Mouse (Mus musculus): ENCODE measurements around the gene Tuba3b. TPM values are rescaled to one million over a fixed set of nuclear protein-coding genes. Genes with fewer than 3 reads are reported as not detected.

The Tuba3b gene
- polyA plus RNA-seq, 1 experiment, result not detected

DNA sequence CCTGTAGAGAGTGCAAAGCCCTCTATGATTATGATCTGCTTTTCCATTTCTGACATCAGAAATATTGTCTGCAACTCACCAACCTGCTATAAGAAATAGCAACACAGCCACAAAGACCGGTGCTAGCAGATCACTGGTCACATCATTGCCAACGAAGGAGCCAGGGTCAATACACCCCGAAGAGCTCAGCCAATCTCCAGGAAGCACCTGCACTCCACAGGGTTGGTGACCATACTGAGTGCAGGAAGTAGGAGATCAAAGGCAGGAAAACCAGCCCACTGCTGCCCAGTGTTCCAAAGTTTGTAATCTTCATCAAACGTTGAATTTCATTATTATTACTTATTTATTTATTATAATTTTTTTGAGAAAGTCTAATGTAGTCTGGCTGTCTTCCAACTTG is 10.9 kb upstream of the Tuba3b start:
- Histone ChIP-seq H3K4me3 (replicated peaks) (no peak overlapping the region), H3K27me3 (replicated peaks) (peaks cover 5% of the 10 kb centered on the region), H3K4me1 (peaks cover 3% of the 10 kb centered on the region), H3K9me3 (no peaks in the 10 kb centered on the region), H3K36me3 (replicated peaks; ENCODE audit: low read length) (no peaks in the 10 kb centered on the region)
- TF ChIP-seq GATA1 (IDR thresholded peaks at IDR 0.05; ENCODE audit: borderline replicate concordance, low read length) (no peak), FLI1 (IDR thresholded peaks at IDR 0.05; ENCODE audit: low read length) (no peak)

DNA sequence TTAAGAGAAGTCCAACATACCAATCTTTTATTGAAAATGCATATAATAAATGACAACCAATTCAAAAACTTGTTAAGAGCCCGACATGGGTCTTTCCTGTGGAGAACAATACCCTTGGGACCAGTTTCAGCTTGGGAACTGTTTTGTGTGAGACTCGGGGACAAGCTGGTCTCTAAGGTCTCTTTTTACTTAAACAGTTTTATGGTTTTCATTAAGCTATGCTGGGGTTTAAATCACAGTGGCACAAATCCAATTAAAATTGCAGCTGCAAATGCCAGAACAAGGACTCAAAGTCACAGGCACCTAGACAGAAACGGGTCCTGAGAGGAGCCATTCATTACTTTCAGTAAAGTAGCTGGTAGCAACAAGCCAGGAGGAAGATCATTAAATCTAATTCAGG is 10.4 kb upstream of the Tuba3b start:
- H3K4me3 ChIP-seq (replicated peaks), result no peak overlapping the region
- peaks cover 5% of the 10 kb centered on the region for H3K27me3 ChIP-seq (replicated peaks)
- peaks cover 3% of the 10 kb centered on the region; the same call in 1 of the 2 replicates for H3K9me3 ChIP-seq
- H3K36me3 ChIP-seq (replicated peaks; ENCODE audit: low read length), result no peaks in the 10 kb centered on the region
- H3K4me1 ChIP-seq, result peaks cover 3% of the 10 kb centered on the region
- TF ChIP-seq FLI1 (IDR thresholded peaks at IDR 0.05; ENCODE audit: low read length), result no peak
- TF ChIP-seq GATA1 (IDR thresholded peaks at IDR 0.05; ENCODE audit: borderline replicate concordance, low read length), result no peak

- Histone ChIP-seq H3K4me3 (replicated peaks) (no peak overlapping the region), H3K27me3 (replicated peaks) (peaks cover 2% of the 10 kb centered on the region), H3K9me3 (peaks cover 4% of the 10 kb centered on the region; the same call in 1 of the 2 replicates), H3K4me1 (peaks cover 3% of the 10 kb centered on the region), H3K36me3 (replicated peaks; ENCODE audit: low read length) (no peaks in the 10 kb centered on the region)
- TF ChIP-seq FLI1 (IDR thresholded peaks at IDR 0.05; ENCODE audit: low read length) (no peak), GATA1 (IDR thresholded peaks at IDR 0.05; ENCODE audit: borderline replicate concordance, low read length) (no peak)
Measured at GRCm38 (mm10) chr6:145607746-145608145, 7.8 kb upstream of the Tuba3b start.

- Histone ChIP-seq H3K9me3 (peaks cover 4% of the 10 kb centered on the region; the same call in 1 of the 2 replicates), H3K27me3 (replicated peaks) (peaks cover 2% of the 10 kb centered on the region), H3K4me3 (replicated peaks) (no peak overlapping the region), H3K4me1 (peaks cover 3% of the 10 kb centered on the region), H3K36me3 (replicated peaks; ENCODE audit: low read length) (no peaks in the 10 kb centered on the region)
- TF ChIP-seq FLI1 (IDR thresholded peaks at IDR 0.05; ENCODE audit: low read length) (no peak), GATA1 (IDR thresholded peaks at IDR 0.05; ENCODE audit: borderline replicate concordance, low read length) (no peak)
Measured at GRCm38 (mm10) chr6:145608693-145609092, 6.9 kb upstream of the Tuba3b start.

DNA sequence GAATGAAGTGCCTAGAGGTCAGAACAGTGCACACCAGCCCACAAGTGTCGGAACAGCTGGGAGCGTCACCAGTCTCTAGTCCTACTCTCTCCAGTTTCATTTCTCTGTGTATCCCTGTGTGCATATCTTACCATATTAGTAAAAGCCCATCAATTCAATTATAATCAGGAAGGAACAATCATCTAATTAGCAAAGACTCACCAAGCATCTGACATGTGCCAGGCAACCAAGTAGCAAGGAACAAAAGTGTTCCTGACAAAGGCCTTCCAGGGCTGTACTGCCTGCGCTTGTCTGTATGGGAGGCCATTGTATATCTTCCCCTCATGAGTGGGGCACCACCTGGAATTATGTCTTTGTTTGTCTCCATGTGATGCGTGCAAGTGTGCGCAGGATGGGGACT is 4.7 kb upstream of the Tuba3b start:
- H3K36me3 ChIP-seq (replicated peaks; ENCODE audit: low read length), result no peaks in the 10 kb centered on the region
- no peak overlapping the region for H3K4me3 ChIP-seq (replicated peaks)
- H3K9me3 ChIP-seq, result peaks cover 10% of the 10 kb centered on the region
- peaks cover 3% of the 10 kb centered on the region; the same call in 1 of the 2 replicates for H3K4me1 ChIP-seq
- H3K27me3 ChIP-seq (replicated peaks), result peaks cover 4% of the 10 kb centered on the region
- TF ChIP-seq FLI1 (IDR thresholded peaks at IDR 0.05; ENCODE audit: low read length) (no peak), GATA1 (IDR thresholded peaks at IDR 0.05; ENCODE audit: borderline replicate concordance, low read length) (no peak)

DNA sequence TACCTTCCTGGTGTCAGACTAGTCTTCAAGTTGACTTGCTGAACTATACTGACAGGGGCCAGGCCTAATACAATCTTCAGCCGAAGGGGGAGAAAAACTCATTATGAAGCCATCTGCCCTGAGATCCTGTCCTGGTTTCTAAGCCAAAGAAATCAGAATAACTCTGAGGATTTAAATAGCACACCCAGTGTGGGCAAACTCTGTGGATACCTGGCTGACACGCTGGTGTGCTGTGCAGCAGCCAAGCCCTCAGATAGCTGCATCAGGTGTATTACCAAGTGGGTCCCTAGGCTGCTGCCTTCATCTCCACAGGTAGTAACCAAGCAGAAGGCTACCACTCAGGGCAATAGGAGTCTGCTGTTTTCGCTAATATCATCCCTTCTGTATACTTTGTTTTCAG is 2.9 kb upstream of the Tuba3b start:
- peaks cover 12% of the 10 kb centered on the region for H3K4me1 ChIP-seq
- TF ChIP-seq FLI1 (IDR thresholded peaks at IDR 0.05; ENCODE audit: low read length) (no peak), GATA1 (IDR thresholded peaks at IDR 0.05; ENCODE audit: borderline replicate concordance, low read length) (no peak)
- H3K27me3 ChIP-seq (replicated peaks), result peaks cover 4% of the 10 kb centered on the region
- no peak overlapping the region for H3K4me3 ChIP-seq (replicated peaks)
- peaks cover 10% of the 10 kb centered on the region for H3K9me3 ChIP-seq
- no peaks in the 10 kb centered on the region for H3K36me3 ChIP-seq (replicated peaks; ENCODE audit: low read length)

DNA sequence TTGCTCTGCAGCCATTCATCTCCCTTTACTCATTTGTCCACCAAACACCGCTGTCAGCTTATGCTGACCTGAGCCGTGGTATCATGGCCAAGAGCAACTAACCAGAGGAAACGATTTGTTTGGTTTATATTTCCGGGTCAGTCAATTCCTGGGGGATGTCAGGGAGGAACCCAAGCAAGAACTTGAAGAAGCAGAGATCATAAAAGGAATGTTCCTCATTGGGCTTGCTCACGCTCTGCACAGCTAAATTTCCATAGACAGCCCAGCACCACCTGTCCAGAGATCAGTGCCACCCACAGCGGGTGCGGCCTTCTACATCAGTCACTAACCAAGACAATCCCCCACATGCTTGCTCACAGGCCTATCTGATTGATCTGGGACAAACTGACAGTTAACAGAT is 1.3 kb upstream of the Tuba3b start, which contains the start of gene Lmntd1:
Gene Lmntd1 (minus strand): TSS at position 101 of the 400 bp plus-strand sequence.
- Histone ChIP-seq H3K4me3 (replicated peaks) (no peak within 1 kb of the TSS), H3K27me3 (replicated peaks) (peaks cover 2% of the 10 kb centered on the region), H3K36me3 (replicated peaks; ENCODE audit: low read length) (no peaks in the 10 kb centered on the region), H3K4me1 (peaks cover 12% of the 10 kb centered on the region), H3K9me3 (peaks cover 11% of the 10 kb centered on the region)
- TF ChIP-seq GATA1 (IDR thresholded peaks at IDR 0.05; ENCODE audit: borderline replicate concordance, low read length), result no peak
- no peak for TF ChIP-seq FLI1 (IDR thresholded peaks at IDR 0.05; ENCODE audit: low read length)

DNA sequence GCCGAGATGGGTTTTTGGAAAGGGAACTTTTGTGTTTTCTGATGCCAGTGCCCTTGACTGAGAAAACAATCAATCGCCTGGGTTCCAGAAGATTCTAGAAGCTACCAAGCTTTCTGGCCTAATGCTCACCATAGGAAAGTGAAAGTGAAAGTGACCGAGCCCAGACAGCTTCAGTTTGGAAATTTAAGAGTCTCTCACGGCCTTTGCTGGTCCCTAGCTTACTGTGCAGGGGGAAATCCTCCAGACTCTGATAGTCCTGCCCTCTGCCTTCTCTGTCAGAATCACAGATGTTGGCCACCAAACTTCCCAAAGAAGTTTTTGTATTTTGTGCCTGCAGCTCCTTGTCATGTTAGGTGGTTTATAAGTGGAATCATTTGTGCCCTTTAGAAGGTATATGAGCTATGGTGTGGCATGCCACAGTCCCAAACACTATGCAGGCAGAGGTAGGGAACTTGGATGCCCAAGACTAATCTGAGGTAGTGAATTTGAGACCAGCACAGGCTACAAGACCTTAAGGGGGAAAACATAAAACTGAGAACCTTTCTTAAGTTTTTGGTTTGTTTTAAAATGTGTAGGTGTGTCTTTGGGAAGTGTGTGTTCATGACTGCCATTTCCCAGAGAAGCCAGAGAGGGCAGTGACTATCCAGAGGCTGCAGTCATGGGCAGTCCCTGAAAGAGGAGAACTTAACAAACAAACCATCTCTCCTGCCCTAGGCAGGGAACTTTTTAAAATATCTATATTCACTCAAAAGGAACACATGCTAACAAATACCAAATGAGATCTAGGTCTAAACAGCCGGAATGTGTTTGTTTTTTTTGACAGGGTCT is 1.1 kb downstream of the Tuba3b start:
- peaks cover 13% of the 10 kb centered on the region for H3K9me3 ChIP-seq

DNA sequence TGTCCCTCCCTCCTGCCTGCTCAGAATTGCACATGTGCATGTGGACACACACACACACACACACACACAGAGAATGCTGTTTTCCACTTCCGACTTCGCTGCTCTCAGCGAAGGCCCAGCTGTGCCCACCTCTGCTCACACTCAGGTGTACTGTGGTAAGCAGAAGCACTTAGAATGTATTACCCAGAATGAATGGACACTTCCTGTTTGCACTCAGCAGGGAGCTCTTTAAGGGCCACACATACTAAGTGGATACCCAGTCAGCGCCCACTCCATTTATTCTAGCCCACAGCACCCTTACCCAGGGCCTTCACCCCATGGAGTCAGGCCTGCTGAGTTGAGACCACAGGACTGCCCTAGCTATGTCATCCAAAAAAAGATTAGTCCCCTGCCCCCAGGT is 7.6 kb downstream of the Tuba3b start:
- TF ChIP-seq GATA1 (IDR thresholded peaks at IDR 0.05; ENCODE audit: borderline replicate concordance, low read length) (no peak), FLI1 (IDR thresholded peaks at IDR 0.05; ENCODE audit: low read length) (no peak)
- no peaks in the 10 kb centered on the region for H3K36me3 ChIP-seq (replicated peaks; ENCODE audit: low read length)
- H3K4me3 ChIP-seq (replicated peaks), result no peak overlapping the region
- peaks cover 6% of the 10 kb centered on the region; the same call in 1 of the 2 replicates for H3K9me3 ChIP-seq
- H3K4me1 ChIP-seq, result no peaks in the 10 kb centered on the region
- H3K27me3 ChIP-seq (replicated peaks), result no peaks in the 10 kb centered on the region

More for the DNA sequence above, 1.1 kb downstream of the Tuba3b start:
- TF ChIP-seq FLI1 (IDR thresholded peaks at IDR 0.05; ENCODE audit: low read length) (no peak), GATA1 (IDR thresholded peaks at IDR 0.05; ENCODE audit: borderline replicate concordance, low read length) (no peak)
- Histone ChIP-seq H3K4me1 (peaks cover 12% of the 10 kb centered on the region), H3K27me3 (replicated peaks) (peaks cover 2% of the 10 kb centered on the region), H3K36me3 (replicated peaks; ENCODE audit: low read length) (no peaks in the 10 kb centered on the region), H3K4me3 (replicated peaks) (peak overlapping the region; percentile 76)

GRCm38 (mm10) chr6:145630269-145630668 is 14.7 kb downstream of the Tuba3b start:
- Histone ChIP-seq H3K4me3 (replicated peaks) (no peak overlapping the region), H3K4me1 (no peaks in the 10 kb centered on the region), H3K9me3 (peaks cover 19% of the 10 kb centered on the region), H3K27me3 (replicated peaks) (no peaks in the 10 kb centered on the region), H3K36me3 (replicated peaks; ENCODE audit: low read length) (no peaks in the 10 kb centered on the region)
- no peak for TF ChIP-seq FLI1 (IDR thresholded peaks at IDR 0.05; ENCODE audit: low read length)
- no peak for TF ChIP-seq GATA1 (IDR thresholded peaks at IDR 0.05; ENCODE audit: borderline replicate concordance, low read length)

Measured in megakaryocyte, embryonic 14.5 days (primary cell).